Mouse (Mus musculus): ENCODE data around the gene Tsacc.
"Not testable (repeated sequence)": the region's sequence is repeated elsewhere in the genome, so short reads cannot be mapped to it uniquely, and the experiment has no call there.

Tsacc gene

DNA sequence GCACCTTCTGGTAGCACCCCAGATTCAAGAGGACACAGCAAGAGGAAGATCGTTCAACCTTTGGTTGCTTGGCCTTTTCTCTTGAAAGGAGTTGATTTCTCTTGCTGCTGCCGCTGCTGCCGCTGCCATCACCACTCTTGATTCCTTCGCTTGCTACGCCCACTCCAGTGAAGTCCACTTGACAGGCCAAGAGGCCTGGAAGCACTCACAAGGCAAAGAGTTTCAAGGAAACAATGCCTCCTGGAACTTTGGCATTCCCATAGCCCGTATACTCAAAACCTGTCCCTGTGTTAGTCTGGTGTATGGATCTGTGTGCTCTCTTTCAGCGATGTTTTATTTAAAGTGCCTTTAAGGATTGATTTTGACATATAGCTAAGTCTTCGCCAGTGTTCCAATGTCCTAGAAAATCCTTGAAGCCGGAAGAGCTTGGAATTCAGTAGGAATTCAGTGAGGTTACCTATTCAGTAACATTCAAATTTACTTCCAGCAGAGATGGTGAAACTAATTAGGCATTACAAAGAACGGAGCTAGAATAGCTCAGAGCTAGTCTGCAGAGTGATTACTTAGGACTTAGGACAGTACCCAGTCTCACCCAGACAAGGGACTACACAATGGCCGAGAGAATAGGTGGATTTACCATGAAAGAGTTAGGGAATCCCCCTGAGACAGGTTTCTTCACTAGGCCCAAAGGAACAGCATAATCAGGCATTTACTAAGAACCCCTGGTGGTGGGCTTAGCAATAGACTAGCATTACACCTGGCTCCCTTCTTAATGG, 15.5 kb downstream of the Tsacc start:
- not testable (repeated sequence) for DNase-seq

DNA sequence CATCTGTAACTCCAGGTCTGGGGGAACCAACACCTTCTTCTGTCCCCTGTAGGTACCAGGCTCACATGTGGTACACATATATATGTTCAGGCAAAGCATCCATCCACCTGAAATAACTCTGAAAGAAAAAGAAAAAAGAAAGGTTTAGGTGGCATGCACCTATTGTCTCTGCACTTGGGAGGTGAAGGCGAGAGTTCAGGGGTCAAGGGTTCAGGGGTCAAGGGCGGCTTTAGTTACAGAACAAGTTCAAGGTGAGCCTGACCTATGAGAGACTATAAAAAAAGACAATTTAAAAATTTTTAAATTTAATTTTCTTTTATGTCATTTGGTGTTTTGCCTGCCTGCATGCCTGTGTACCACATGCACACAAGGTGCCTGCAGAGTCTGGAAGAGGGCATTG, 16.8 kb downstream of the Tsacc start:
- DNase-seq = no peak

DNA sequence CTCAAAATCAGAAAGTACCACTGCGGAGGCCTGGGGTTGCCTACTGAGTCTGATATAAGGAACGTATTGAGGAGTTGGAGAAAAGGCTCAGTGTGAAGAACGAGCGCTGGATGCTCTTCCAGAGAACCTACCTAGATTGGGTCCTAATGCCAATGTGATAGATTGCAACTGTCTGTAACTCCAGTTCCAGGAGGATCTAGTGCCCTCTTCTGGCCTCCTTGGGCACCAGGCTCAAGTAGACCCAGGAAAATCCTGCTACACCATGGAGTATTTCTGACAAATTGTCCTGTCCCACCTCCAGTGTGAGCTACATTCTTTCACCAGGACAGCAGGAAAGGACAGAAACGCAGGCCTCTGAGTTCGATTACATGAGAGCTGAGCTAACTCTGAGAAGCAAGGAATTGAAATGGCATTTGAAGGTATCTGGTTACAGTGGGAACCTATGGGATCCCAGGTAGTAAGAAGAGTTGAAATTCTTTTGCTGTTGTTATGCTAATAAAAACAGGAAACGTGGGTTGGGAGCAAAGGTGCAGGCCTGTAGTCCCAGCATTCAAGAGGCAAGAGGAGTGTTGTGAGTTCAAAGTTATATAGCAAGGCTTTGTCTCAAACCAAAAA, 20.2 kb downstream of the Tsacc start:
- DNase-seq = peak; percentile 20

DNA sequence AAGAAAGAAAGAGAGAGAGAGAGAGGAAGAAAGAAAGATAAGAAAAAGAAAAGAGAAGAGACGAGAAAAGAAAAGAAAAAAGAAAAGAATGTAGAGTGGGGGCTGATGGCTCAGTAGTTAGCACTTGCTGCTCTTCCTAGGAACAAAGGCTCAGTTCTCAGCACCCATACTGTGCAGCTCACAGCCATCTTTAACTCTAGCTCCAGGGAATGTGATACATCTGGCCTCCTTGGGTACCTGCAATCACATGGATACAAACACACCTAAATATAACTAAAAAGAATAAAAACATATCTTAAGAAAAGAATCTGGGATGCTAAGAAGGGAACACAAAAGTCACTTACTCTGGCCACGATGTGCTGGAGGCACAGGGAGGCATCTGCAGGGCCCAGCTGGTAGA, 20.7 kb downstream of the Tsacc start:
- DNase-seq = no peak

DNA sequence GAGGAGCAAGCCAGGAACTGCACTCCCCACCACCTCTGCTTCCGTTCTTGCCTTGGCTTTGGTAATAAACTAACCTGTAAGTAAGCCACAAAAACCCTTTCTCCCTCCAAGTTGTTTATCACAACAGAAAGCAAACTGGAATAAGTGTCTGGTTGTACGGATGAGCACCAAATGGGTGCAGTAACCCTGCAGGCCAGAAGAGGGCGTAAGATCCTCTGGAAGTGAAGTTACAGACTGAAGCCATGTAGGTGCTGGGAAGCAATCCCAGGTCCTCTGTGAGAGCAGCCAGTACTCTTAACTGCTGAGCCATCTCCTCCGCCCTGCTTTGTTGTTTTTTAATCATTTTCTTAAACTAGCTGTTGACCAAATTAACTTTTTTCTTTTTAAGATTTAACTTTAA, 22.8 kb downstream of the Tsacc start:
- no peak for DNase-seq

DNA sequence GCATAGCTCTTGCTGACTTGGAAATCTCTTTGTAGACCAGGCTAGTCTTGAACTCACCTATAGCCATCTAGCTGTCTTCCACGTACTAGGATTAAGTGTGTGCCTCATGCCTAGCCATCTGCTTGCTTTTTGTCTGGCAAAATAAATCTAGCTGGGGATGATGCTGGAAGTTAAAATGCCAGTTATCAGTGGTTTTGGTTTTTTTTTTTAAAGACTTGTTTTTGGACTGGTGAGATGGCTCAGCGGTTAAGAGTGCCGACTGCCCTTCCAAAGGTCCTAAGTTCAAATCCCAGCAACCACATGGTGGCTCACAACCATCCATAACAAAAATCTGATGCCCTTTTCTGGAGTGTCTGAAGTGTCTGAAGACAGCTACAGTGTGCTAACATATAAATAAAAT, 24.9 kb downstream of the Tsacc start:
- DNase-seq = no peak

DNA sequence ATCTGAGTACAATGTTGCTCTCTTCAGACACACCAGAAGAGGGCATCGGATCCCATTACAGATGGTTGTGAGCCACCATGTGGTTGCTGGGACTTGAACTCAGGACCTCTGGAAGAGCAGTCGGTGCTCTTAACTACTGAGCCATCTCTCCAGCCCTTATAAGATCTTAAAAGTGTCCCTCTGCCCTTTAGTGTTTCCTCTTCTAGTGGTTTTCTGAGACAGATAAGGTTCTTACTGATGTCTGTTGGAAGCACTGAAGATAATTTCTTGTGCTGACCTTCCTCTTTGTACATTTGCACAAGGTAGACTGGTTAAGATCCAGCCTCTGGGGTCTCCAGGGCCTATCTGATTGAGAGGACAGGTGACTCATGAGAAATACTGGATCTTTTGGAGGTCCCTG, 25.5 kb downstream of the Tsacc start:
- DNase-seq = not testable (repeated sequence)

DNA sequence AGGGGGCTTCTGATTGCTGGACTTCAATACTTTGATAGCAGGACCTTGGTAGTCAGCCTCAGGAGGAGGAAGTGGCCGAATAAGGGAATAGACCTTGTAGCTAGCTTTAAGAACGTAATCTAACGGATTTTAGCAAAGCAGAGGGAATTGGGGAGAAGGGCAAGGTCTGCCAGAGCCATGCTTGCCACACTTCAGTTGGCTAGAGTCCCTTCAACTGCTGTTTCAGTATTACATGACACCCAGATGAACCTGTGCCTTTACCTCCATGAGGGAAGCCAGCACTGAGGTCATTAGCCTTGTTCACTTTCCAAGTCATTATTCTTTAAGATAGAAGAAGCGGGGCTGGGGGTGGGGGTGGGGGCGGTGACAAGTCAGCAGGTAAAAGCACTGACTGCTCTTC, 27.8 kb downstream of the Tsacc start:
- DNase-seq = no peak

DNA sequence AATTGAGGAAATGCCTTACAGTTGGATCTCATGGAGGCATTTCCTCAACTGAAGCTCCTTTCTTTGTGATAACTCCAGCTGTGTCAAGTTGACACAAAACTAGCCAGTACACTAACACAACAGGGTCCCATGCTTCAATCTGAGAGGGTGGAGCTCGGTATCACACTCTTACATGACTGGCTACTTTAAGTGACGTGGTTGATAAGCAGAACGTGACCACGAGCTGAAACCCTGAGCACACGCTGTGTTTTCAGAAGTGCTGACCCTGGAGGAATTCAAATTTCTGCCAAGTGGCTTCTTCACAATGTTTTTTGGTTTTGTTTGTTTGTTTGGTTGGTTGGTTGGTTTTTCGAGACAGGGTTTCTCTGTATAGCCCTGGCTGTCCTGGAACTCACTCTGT, 28.8 kb downstream of the Tsacc start:
- DNase-seq = not testable (repeated sequence)

DNA sequence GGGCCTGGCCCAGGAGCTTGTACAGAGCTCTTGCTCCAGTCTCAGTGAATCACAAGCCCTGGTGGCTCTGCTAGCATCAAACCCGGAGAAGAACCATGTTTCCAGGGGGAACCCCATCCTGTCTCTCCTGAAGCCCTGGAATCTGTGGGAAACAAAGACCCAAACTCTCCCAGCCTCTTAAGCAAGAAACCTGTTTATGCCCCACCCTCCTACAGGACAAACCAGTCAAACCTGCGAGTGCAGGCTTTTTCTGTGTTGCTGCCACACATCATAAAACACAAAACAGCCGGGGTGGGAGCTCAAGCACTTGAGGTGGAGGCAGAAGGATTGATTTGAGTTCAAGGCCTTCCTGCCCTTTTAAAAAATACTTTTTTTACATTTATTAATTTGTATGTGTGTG, 34.5 kb downstream of the Tsacc start:
- no peak for DNase-seq

DNA sequence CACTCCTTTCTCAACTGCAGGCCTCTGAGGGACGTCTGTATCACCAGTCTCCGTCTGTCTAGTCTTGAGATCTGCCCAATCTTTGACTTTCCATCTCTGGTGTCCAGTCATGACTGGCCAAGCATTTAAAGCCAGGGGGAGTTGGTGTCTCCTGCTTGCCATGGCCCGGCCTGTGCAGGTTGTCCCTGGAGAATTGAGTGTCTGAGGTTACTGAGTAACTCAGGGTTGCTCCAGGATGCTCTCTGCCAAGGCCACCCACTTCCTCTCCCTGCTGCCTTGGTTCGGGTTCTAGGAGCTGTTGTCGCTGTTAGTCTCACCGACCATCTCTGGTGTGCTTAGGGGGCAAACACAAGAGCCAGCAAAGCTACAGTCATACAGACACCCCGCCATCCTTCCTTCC, 40.4 kb downstream of the Tsacc start:
- no peak for DNase-seq

DNA sequence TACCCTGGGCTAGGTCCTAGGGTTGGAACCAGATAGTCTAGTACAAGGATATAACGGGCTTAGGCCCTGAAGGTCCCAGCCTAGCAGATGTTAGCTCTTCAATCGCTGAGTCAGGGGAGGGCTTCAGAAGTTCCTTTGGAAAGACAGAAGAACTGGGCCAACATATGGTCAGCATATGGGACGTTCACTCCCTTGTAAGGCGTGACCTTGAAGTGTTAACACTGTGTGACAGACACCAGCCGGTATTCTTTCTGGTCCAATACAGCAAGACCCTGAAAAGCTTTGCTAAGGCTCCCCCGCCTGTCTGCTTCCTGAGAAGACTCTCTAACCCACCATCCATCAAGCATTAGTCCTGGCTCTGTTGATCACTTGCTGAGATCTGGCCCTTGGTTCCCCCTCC, 40.8 kb downstream of the Tsacc start:
- DNase-seq = no peak

DNA sequence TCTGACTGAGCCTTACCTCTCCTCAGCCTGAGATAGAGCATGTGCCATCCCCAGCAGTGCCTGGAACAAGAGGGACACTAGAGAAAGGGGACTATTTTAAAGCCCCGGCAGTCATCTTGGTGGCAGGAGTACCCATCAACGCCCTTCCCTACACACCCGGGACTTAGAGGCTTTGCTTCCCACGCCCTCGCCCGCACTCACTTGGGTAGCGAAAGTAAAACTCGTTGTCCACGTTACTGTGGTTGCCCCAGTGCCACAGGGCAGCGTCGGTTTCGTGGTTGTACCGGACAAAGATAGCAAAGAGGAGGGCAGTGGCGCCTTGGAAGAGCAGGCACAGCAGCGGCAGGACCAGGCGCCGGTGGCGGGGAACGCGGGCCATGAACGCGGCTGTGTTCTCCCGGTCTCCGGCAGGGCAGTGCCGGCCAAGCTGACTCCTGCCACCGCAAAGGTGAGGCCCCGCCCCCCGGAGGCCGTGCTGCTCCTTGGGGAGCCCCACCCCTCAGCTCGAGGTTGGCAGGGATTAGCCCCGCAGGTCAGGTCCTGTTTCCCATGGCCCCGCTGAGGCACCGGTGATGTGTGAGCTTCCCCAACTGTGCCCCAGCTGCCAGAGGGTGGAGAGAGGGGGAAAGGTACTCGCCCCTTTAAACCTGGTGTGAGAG, 42.4 kb downstream of the Tsacc start, which contains the start of gene Rhbg:
Gene Rhbg (minus strand): TSS at position 442 of the 659 bp plus-strand sequence.
- no peak for DNase-seq

DNA sequence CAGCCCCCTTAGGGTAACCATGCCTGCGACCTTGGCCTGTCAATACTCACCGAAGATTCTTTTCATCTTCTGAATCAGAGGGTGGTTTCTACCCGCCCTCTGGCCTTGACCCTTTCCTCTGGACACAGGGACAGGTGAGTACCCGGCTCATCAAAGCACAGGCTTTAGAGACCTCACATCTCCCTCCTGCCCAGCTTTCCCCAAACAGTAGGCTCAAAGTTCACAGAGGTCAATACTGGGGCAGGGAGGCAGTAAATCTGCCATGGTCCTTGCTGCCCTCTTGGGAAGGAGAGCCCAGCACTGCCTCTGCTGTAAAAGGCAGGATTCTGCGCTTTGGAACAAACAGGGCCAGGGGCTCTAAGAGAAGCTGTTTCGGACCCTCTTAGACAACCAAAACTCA, 44.1 kb downstream of the Tsacc start:
- no peak for DNase-seq

DNA sequence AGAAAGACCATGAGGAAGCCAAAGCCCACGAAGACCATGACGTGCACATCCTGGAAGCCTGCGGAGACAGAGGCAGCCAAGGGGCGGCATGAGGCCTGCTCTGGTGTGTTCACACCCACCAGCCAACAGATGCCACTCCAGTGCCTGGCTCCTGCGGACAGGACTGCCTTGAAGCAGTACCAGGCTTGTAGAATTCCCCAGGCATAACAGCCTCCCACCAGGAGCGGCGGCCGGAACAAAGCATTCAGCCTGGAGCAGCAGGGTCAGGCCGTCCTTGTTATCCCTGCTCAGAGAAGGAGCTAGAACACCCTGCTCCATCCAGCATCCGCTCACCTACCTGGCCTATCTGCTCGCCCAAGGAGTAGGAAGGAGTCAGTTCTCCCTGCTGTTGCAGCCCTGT, 48.4 kb downstream of the Tsacc start:
- DNase-seq = no peak

DNA sequence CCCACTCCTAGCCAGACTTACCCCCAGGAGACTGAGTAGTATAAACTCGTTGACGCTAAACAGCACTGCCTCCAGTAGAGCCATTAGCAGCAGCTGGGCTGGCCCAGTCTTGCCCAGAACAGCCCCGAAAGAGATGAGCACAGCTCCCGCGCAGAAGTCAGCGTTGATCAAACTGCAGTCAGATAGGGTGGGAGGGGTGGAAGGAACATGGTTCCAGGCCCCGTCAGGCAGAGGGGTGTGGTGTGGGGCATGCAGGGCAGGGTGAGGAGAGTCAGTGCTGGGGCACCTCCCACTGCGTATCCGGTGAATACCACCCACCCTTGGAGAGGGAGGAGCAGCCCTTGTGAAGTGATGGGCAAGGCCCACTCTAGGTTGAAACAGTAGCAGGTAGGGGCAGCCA, 49.1 kb downstream of the Tsacc start:
- no peak for DNase-seq

DNA sequence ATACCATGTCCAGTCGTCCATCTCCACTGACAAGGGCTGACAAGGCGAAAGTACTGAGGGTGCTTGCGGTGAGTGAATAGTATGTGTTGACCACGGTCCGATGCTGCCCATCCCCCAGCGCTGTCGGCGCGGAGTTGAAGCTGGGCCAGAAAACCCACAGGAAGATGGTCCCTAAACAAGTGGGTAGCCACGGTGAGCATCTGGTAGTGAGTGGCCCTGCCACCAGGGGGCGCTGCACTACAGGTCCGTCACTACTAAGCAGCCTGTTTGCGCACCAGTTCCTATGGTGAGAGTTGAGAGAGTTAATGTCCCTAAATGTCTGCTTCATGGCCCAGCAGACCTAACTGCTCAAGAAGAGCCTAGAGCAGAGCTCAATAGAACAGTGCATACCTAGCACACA, 51.0 kb downstream of the Tsacc start:
- peak; percentile 84 for DNase-seq

DNA sequence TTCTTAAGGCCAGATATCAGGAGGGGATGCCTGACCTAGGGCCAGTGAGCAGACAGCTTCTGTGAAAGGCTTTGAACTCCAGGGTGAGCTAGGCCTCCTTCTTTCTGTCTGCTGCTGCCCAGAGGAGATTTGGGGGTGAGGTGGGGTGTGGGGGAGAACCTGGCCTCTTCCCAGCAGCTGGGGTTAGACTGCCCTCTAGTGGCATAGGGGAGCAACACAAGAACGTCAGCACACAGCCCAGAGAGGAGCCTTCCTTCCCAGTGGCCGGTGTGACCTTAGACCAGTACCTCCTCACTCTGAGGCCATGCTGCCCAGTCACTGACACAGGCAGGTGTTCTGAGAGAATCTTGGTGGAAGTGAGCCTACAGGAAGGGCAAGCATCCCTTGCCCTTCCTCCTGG, 52.7 kb downstream of the Tsacc start:
- DNase-seq = peak; percentile 64

DNA sequence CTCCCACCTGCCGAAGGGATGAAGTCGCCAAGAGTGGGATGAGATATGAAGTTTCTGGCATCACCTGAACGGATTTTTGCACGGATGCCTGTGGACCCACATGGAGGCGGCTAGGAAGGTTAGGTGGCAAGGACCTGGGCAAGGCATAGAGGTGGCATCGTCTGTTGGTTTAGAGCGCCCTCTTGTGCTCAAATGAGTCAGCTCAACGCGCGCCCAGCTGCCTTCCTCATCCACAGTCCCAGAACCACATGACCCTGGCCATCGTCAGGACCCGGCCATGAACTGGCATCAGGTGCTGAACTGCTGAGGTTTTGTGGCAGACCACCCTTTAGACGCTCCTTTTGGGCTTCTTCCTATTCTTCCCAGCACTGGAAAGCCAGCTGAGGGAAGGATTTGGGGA, 54.3 kb downstream of the Tsacc start:
- peak; percentile 79 for DNase-seq

DNA sequence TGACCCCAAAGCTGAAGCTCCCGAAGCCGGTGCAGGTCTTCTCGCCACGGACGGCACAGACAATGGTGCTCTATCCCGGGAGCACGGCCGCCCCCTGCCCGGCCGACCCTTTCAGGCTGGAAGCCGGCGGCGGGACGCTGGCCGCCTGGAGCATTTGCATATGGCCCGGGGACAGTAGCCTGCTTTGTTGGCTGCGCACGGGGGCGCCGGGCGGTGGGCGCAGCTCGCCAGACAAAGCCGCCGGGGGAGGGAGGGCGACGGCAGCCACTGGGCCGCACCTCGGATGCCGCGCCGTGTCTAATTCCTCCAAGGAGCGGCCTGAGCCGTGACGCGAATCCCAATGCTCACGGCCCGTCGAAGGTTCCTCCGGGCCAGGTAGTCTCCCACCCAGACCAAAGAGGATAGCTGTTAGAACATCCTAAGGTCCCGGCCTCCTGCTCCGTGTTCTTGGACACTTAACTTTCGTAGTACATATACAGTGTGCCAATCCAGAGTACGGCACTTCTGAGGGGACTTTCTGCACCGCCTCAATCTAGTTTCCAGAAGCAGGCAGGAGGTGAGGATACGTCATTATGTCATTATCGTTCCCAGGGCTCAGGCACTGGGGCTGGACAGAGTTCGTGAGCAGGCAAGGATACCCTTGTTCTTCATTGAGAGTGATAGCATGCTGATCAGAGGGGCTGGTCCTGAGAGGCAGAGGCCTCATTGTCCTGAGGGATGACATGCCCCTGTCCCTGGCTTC, 55.6 kb downstream of the Tsacc start:
- no peak for DNase-seq

DNA sequence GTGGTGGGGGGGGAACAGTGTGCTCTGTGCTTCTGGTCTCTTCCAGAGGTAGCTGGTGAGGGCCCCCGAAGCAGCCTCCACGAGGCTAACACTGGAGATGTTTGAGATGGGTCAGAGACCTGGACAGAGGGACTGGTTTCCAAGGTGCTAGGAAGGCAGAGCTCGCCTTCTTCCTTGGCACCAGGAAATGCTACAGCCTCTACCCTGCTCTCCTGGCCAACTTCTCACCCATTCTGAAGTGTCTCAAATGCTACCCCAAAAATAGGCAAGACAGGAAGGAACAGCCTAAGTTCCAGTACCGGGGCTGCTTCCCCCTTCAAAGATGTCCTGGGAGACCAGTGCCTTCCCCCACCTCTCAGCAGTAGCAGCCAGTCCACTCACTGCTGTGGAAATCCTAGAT, 57.4 kb downstream of the Tsacc start:
- DNase-seq = no peak

DNA sequence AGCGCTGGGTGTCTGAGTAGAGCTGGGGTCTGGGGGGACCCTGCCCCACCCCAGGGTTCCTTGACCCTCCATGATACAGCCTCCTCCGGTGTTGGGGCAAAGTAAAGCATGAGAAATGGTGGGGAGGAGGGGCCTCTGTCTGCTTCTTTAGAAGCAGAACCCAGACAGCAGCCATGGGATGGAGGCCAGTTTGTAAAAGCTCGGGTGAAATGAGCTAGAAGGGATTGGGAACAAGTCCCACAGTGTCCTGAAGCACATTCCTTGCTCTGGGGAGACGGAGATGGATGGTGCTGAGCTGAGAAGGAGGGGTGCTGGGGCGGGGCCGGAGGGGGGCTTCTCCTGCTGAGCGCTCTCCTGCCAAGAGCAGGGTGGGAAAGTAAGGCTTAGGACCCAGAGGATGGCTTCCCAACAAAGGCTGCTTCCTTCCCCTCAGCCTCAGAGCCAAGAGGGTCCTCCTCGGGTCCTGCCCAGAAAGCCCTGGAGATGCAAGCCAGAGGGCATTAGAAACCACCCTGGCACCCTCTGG, 57.9 kb downstream of the Tsacc start:
- DNase-seq = no peak

DNA sequence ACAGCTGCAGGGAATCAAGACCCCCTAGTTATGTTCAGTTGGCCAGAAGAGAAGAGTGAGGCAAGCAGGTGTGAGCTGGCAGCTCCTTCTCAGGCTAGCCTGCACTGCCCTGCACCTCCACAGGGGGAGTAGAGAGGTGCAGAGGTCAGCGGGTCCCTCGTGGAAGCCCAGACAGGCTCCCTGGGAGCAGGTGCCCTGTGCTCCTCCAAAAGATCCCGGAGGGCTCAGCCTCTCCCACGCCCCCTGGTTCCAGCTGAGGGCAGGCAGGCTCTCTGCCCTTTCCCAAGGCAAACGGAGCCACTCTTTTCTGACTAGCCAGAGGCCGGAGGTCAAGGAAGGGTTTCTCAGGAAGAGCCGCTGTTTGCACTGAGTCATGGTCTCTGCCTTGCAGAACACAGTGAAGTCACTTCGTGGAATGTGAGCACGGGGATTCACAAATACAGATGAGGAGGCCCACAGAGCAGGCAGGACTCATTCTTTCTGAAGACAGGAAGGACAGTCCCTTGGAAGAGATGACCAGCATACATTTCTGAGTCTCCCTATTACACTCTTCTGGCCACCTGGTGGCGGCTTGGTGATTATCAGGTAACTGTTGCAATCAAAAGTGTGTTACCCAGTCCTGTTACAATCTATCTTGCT, 59.1 kb downstream of the Tsacc start:
- no peak for DNase-seq

All from right cerebral cortex, postnatal 14 days (tissue).